Mouse (Mus musculus): ENCODE data around the gene Cwf19l1. TPM values are rescaled to one million over a fixed set of nuclear protein-coding genes. Genes with fewer than 3 reads are reported as not detected.

Gene Cwf19l1
- polyA plus RNA-seq, 1 experiment from 2014 or later = 31.1 TPM

Other genes with a start within 250 kb of the Cwf19l1 start
- gene Dnmbp, start 195.7 kb downstream of the Cwf19l1 start, polyA plus RNA-seq (2015; fragmentation: Nextera tagmentation; extraction: Ambion mirVana) = 7.4 and 8.2 TPM in 2 replicates
- 0.37 and 0.39 TPM in 2 replicates for gene Cpn1, start 149.3 kb downstream of the Cwf19l1 start, polyA plus RNA-seq (2015; fragmentation: Nextera tagmentation; extraction: Ambion mirVana)
- not detected in 2 replicates for gene Cyp2c23, start 106.7 kb downstream of the Cwf19l1 start, polyA plus RNA-seq (2015; fragmentation: Nextera tagmentation; extraction: Ambion mirVana)
- 23.7 and 24.4 TPM in 2 replicates for gene Erlin1, start 66.1 kb downstream of the Cwf19l1 start, polyA plus RNA-seq (2015; fragmentation: Nextera tagmentation; extraction: Ambion mirVana)
- gene Chuk, start 28.4 kb downstream of the Cwf19l1 start, polyA plus RNA-seq (2015; fragmentation: Nextera tagmentation; extraction: Ambion mirVana) = 65.7 and 65.8 TPM in 2 replicates
- gene Bloc1s2, start 10.6 kb upstream of the Cwf19l1 start, polyA plus RNA-seq (2015; fragmentation: Nextera tagmentation; extraction: Ambion mirVana) = 161 and 164 TPM in 2 replicates
- gene Pkd2l1, start 56.6 kb upstream of the Cwf19l1 start, polyA plus RNA-seq (2015; fragmentation: Nextera tagmentation; extraction: Ambion mirVana) = 0.10 and 0.28 TPM in 2 replicates
- gene Scd3, start 67.4 kb upstream of the Cwf19l1 start, polyA plus RNA-seq (2015; fragmentation: Nextera tagmentation; extraction: Ambion mirVana) = 6.9 and 8.1 TPM in 2 replicates
- 281 and 311 TPM in 2 replicates for gene Scd2, start 157.8 kb upstream of the Cwf19l1 start, polyA plus RNA-seq (2015; fragmentation: Nextera tagmentation; extraction: Ambion mirVana)
- 0.18 and 0.19 TPM in 2 replicates for gene Scd4, start 197.2 kb upstream of the Cwf19l1 start, polyA plus RNA-seq (2015; fragmentation: Nextera tagmentation; extraction: Ambion mirVana)